Mouse (Mus musculus) 416B (cell line): ENCODE measurements around the gene Tnnt2.

Source experiments
- DNase-seq: peaks from one replicate; pipeline ENCODE4 v3.0.0; 2011; ENCODE audit warnings: low read depth

The Tnnt2 gene

GRCm38 (mm10) chr1:135899991-135900515 is 63.9 kb downstream of the Tnnt2 start:
- DNase-seq, result no peak
